Mouse (Mus musculus): ENCODE results near the gene Gm11758. TPM values are rescaled to one million over a fixed set of nuclear protein-coding genes. Genes with fewer than 3 reads are reported as not detected.
"Not testable (repeated sequence)": the region's sequence is repeated elsewhere in the genome, so short reads cannot be mapped to it uniquely, and the experiment has no call there.

Gm11758 gene
- not detected in 2 replicates for polyA plus RNA-seq (2015; fragmentation: Nextera tagmentation; extraction: Ambion mirVana)

DNA sequence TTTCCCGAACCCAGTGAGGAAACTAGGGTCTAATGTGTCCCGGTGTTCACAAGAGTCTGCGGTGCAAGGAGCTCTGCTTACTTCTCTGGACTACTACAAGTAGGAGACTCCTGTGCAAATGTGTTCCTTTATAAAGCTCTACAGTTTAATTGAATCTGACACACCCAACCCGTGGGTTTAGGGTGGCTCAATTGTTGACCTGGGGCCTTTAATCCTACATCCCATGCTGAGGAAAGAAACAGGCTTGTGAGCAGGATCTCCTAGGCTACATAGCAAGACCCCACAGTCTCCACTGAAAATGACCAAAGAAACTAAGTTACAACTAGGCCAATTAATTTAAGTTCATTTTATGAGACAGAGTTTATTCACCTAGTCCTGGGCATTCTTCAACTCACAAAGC lies at the start of gene Gm11758:
Gene Gm11758 (minus strand): TSS at position 101 of the 400 bp plus-strand sequence.
- WGBS: no CpG with 5 or more reads among the region's 4 CpGs

DNA sequence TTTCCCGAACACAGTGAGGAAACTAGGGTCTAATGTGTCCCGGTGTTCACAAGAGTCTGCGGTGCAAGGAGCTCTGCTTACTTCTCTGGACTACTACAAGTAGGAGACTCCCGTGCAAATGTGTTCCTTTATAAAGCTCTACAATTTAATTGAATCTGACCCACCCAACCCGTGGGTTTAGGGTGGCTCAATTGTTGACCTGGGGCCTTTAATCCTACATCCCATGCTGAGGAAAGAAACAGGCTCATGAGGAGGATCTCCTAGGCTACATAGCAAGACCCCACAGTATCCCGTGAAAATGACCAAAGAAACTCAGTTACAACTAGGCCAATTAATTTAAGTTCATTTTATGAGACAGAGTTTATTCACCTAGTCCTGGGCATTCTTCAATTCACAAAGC lies 44.6 kb upstream of the Gm11758 start, which contains the start of gene Gm11756:
Gene Gm11756 (minus strand): TSS at position 101 of the 400 bp plus-strand sequence.
- H3K9ac ChIP-seq (ENCODE audit: low read length); H3K27me3 ChIP-seq (ENCODE audit: control insufficient read depth, insufficient read depth, low read length); H3K4me3 ChIP-seq (replicated peaks; ENCODE audit: low read length); H3K36me3 ChIP-seq (ENCODE audit: control insufficient read depth, insufficient read depth, low read length); H3K9me3 ChIP-seq (replicated peaks; ENCODE audit: control insufficient read depth, low read length); H3K4me2 ChIP-seq (ENCODE audit: low read depth, low read length); H3K4me1 ChIP-seq (ENCODE audit: control insufficient read depth, insufficient read depth, low read length); H3K27ac ChIP-seq (ENCODE audit: low read length); ATAC-seq (ENCODE audit: insufficient read depth, low FRiP score): not testable (repeated sequence)
- WGBS: 78% methylated on average over 6 of the region's 6 CpGs

More for the DNA sequence above, at the start of gene Gm11758:
- H3K36me3 ChIP-seq (ENCODE audit: control insufficient read depth, insufficient read depth, low read length); H3K4me1 ChIP-seq (ENCODE audit: control insufficient read depth, insufficient read depth, low read length); H3K9ac ChIP-seq (ENCODE audit: low read length); H3K4me2 ChIP-seq (ENCODE audit: low read depth, low read length); H3K27me3 ChIP-seq (ENCODE audit: control insufficient read depth, insufficient read depth, low read length); ATAC-seq (ENCODE audit: insufficient read depth, low FRiP score); H3K27ac ChIP-seq (ENCODE audit: low read length); H3K4me3 ChIP-seq (replicated peaks; ENCODE audit: low read length); H3K9me3 ChIP-seq (replicated peaks; ENCODE audit: control insufficient read depth, low read length): not testable (repeated sequence)

- ATAC-seq (ENCODE audit: insufficient read depth, low FRiP score); H3K4me3 ChIP-seq (replicated peaks; ENCODE audit: low read length); H3K27me3 ChIP-seq (ENCODE audit: control insufficient read depth, insufficient read depth, low read length); H3K9ac ChIP-seq (ENCODE audit: low read length); H3K4me1 ChIP-seq (ENCODE audit: control insufficient read depth, insufficient read depth, low read length); H3K27ac ChIP-seq (ENCODE audit: low read length); H3K9me3 ChIP-seq (replicated peaks; ENCODE audit: control insufficient read depth, low read length); H3K4me2 ChIP-seq (ENCODE audit: low read depth, low read length); H3K36me3 ChIP-seq (ENCODE audit: control insufficient read depth, insufficient read depth, low read length): not testable (repeated sequence)
- no CpG with 5 or more reads among the region's 4 CpGs for WGBS
Measured at GRCm38 (mm10) chr4:73905853-73906252, 29.8 kb upstream of the Gm11758 start, which contains the start of gene Gm13871. Gene Gm13871, minus strand, starts transcription at chr4:73905953.

- not testable (repeated sequence) for H3K9me3 ChIP-seq (replicated peaks; ENCODE audit: control insufficient read depth, low read length); H3K4me3 ChIP-seq (replicated peaks; ENCODE audit: low read length); H3K36me3 ChIP-seq (ENCODE audit: control insufficient read depth, insufficient read depth, low read length); ATAC-seq (ENCODE audit: insufficient read depth, low FRiP score); H3K9ac ChIP-seq (ENCODE audit: low read length); H3K4me2 ChIP-seq (ENCODE audit: low read depth, low read length); H3K27me3 ChIP-seq (ENCODE audit: control insufficient read depth, insufficient read depth, low read length); H3K27ac ChIP-seq (ENCODE audit: low read length); H3K4me1 ChIP-seq (ENCODE audit: control insufficient read depth, insufficient read depth, low read length)
- WGBS: no CpG with 5 or more reads among the region's 4 CpGs
Measured at GRCm38 (mm10) chr4:73891012-73891411, 14.9 kb upstream of the Gm11758 start, which contains the start of gene Gm11757. Gene Gm11757, minus strand, starts transcription at chr4:73891112.

- no peak for ATAC-seq (ENCODE audit: insufficient read depth, low FRiP score)
- Histone ChIP-seq H3K4me1 (ENCODE audit: control insufficient read depth, insufficient read depth, low read length) (no peaks in the 10 kb centered on the region), H3K27me3 (ENCODE audit: control insufficient read depth, insufficient read depth, low read length) (no peaks in the 10 kb centered on the region), H3K4me3 (replicated peaks; ENCODE audit: low read length) (no peak overlapping the region), H3K4me2 (ENCODE audit: low read depth, low read length) (no peak overlapping the region), H3K9me3 (replicated peaks; ENCODE audit: control insufficient read depth, low read length) (no peaks in the 10 kb centered on the region), H3K27ac (ENCODE audit: low read length) (no peak overlapping the region), H3K36me3 (ENCODE audit: control insufficient read depth, insufficient read depth, low read length) (no peaks in the 10 kb centered on the region), H3K9ac (ENCODE audit: low read length) (no peak overlapping the region)
- 58% methylated on average over 3 of the region's 3 CpGs for WGBS
Measured at GRCm38 (mm10) chr4:73826587-73826986, 49.5 kb downstream of the Gm11758 start.

Other genes starting within 250 kb of the Gm11758 start
- not detected in 2 replicates for gene Gm11236, start 238.1 kb downstream of the Gm11758 start, polyA plus RNA-seq (2015; fragmentation: Nextera tagmentation; extraction: Ambion mirVana)
- gene Gm11239, start 207.9 kb downstream of the Gm11758 start, polyA plus RNA-seq (2015; fragmentation: Nextera tagmentation; extraction: Ambion mirVana): not detected in 2 replicates
- not detected in 2 replicates for gene Gm428, start 192.8 kb downstream of the Gm11758 start, polyA plus RNA-seq (2015; fragmentation: Nextera tagmentation; extraction: Ambion mirVana)
- gene Rasef, start 85.3 kb downstream of the Gm11758 start, polyA plus RNA-seq (2015; fragmentation: Nextera tagmentation; extraction: Ambion mirVana): 9.8 and 10.8 TPM in 2 replicates
- gene Gm11757, start 14.8 kb upstream of the Gm11758 start, polyA plus RNA-seq (2015; fragmentation: Nextera tagmentation; extraction: Ambion mirVana): not detected in 2 replicates
- not detected in 2 replicates for gene Gm13871, start 29.7 kb upstream of the Gm11758 start, polyA plus RNA-seq (2015; fragmentation: Nextera tagmentation; extraction: Ambion mirVana)
- not detected in 2 replicates for gene Gm11756, start 44.5 kb upstream of the Gm11758 start, polyA plus RNA-seq (2015; fragmentation: Nextera tagmentation; extraction: Ambion mirVana)
- gene 2310002L09Rik, start 74.6 kb upstream of the Gm11758 start, polyA plus RNA-seq (2015; fragmentation: Nextera tagmentation; extraction: Ambion mirVana): 5.3 TPM in 1 of 2 replicates, not detected in the other
- gene Frmd3, start 137.2 kb upstream of the Gm11758 start, polyA plus RNA-seq (2015; fragmentation: Nextera tagmentation; extraction: Ambion mirVana): 0.67 and 0.70 TPM in 2 replicates

Data from stomach, embryonic 16.5 days (tissue).